Mouse (Mus musculus) forebrain, embryonic 11.5 days (tissue): Measurements from ENCODE around the gene Prmt2. TPM values are rescaled to one million over a fixed set of nuclear protein-coding genes. Genes with fewer than 3 reads are reported as not detected.
A peak's percentile ranks its signal among the peaks of the same experiment; 100 is the strongest.

Experiments used
- ATAC-seq: fragments of 200-750 bp; cut with Nextera tagmentation; replicated peaks from 2 replicates; pipeline ENCODE4 v1.8.0; 2017; ENCODE audit warnings: moderate TSS enrichment; ENCODE audit not compliant: low FRiP score
- DNase-seq: peaks from one replicate; pipeline ENCODE4 v3.0.0-alpha.2; 2017; ENCODE audit warnings: low spot score
- H3K27ac ChIP-seq: fragments of 300-500 bp; sonication (generic); 2 replicates; pipeline ENCODE4 v1.5.1; 2014; ENCODE audit warnings: low read depth, low read length
- H3K27me3 ChIP-seq: fragments of 300-500 bp; sonication (generic); 2 replicates; pipeline ENCODE4 v1.6.1; 2014; ENCODE audit warnings: mild to moderate bottlenecking, low read length, mixed read lengths; ENCODE audit not compliant: control insufficient read depth, insufficient read depth
- H3K36me3 ChIP-seq: fragments of 300-500 bp; sonication (generic); 2 replicates; pipeline ENCODE4 v1.6.1; 2014; ENCODE audit warnings: mild to moderate bottlenecking, low read length, moderate library complexity, mixed read lengths; ENCODE audit not compliant: control insufficient read depth, insufficient read depth
- H3K4me1 ChIP-seq: fragments of 300-500 bp; sonication (generic); replicated peaks from 2 replicates; pipeline ENCODE4 v1.6.1; 2014; ENCODE audit warnings: low read length, mixed read lengths; ENCODE audit not compliant: control insufficient read depth, insufficient read depth
- H3K4me2 ChIP-seq: fragments of 300-500 bp; sonication (generic); 2 replicates; pipeline ENCODE4 v1.6.1; 2014; ENCODE audit warnings: low read depth, mild to moderate bottlenecking, low read length, moderate library complexity, mixed read lengths; ENCODE audit not compliant: severe bottlenecking
- H3K4me3 ChIP-seq: fragments of 300-500 bp; sonication (generic); 2 replicates; pipeline ENCODE4 v1.5.1; 2014; ENCODE audit warnings: low read depth, low read length
- H3K9ac ChIP-seq: fragments of 300-500 bp; sonication (generic); 2 replicates; pipeline ENCODE4 v1.6.1; 2014; ENCODE audit warnings: low read length
- H3K9me3 ChIP-seq: fragments of 300-500 bp; sonication (generic); 2 replicates; pipeline ENCODE4 v1.6.1; 2016; ENCODE audit warnings: low read length, mixed read lengths; ENCODE audit not compliant: control insufficient read depth
- WGBS: fragments of 180-500 bp; shearing (Covaris S2); extraction: QIAGEN DNeasy Blood & Tissue Kit; methylation state at CpG from one replicate; pipeline ENCODE4 v1.1.7; 2014; 5-methylcytosine and 5-hydroxymethylcytosine counted together
- polyA plus RNA-seq: library from polyadenylated mRNA; unstranded; fragments of >200 nt; fragmentation: Nextera tagmentation; extraction: Ambion mirVana; gene quantifications from 2 replicates; pipeline ENCODE4 v1.2.1, GENCODE M21; 2014

Prmt2 gene
- polyA plus RNA-seq, 1 experiment from 2014 or later: 83.9 TPM

GRCm38 (mm10) chr10:76246601-76247000, 8.9 kb upstream of the Prmt2 start:
- H3K4me3 ChIP-seq: no peak overlapping the region
- ATAC-seq: no peak
- WGBS: 53% methylated on average over 4 of the region's 4 CpGs

DNA sequence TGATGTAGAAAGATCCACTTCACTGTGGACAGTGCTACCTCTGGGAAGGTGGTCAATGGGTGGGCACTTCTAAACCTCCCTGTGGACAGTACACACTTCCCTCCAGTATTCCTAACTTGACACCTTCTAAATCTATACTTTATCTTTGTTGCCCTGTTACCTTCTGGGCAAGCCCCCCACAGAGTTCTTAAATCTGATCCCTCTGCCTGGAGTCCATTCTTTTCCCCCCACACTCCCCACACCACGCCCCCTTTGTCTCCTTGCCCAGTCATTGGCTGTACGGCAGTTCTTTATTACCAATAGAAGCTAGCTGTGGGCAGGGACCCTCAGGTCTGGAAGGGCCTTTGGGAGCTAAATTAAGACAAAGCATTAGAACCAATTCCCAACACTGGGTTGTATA, 7.4 kb upstream of the Prmt2 start:
- Histone ChIP-seq H3K4me3 (no peak overlapping the region), H3K4me2 (no peak overlapping the region), H3K27ac (no peak overlapping the region), H3K36me3 (no peaks in the 10 kb centered on the region), H3K9ac (no peak overlapping the region), H3K4me1 (peaks cover 3% of the 10 kb centered on the region; the same call in 1 of the 2 replicates), H3K9me3 (no peaks in the 10 kb centered on the region), H3K27me3 (no peaks in the 10 kb centered on the region)
- WGBS: 68% methylated on average over 2 of the region's 2 CpGs
- ATAC-seq (no peak), DNase-seq (peak; percentile 30)

More at GRCm38 (mm10) chr10:76246601-76247000, 8.9 kb upstream of the Prmt2 start:
- no peak overlapping the region for H3K4me2 ChIP-seq
- H3K9ac ChIP-seq: no peak overlapping the region
- H3K27ac ChIP-seq: no peak overlapping the region
- no peaks in the 10 kb centered on the region for H3K27me3 ChIP-seq
- H3K9me3 ChIP-seq: no peaks in the 10 kb centered on the region
- peak; percentile 38 for DNase-seq
- peaks cover 3% of the 10 kb centered on the region; the same call in 1 of the 2 replicates for H3K4me1 ChIP-seq
- H3K36me3 ChIP-seq: no peaks in the 10 kb centered on the region

DNA sequence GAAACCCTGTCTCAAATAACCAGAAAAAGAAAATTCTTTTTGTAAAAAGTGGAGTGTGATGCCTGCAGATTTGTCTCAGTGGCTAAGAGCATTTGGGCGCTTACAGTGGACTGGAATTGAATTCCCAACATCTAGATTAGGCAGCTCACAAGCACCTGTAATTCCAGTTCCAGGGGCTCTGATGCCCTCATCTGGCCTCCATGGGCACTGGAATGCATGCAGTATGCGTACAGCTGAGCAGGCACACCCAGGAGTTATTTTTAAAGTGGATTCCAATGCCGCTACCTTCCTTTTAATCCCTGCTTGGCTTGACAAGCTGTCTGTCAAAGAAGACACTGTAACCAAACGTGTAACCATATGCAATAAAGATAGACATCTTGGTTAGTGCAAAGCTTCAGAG, 1.7 kb upstream of the Prmt2 start:
- 76% methylated on average over 4 of the region's 4 CpGs for WGBS
- no peaks in the 10 kb centered on the region for H3K9me3 ChIP-seq
- H3K4me3 ChIP-seq: no peak overlapping the region
- H3K4me2 ChIP-seq: no peak overlapping the region
- no peaks in the 10 kb centered on the region for H3K4me1 ChIP-seq
- DNase-seq (peak; percentile 15), ATAC-seq (no peak)
- no peaks in the 10 kb centered on the region for H3K27me3 ChIP-seq
- H3K9ac ChIP-seq: no peak overlapping the region
- H3K36me3 ChIP-seq: no peaks in the 10 kb centered on the region
- H3K27ac ChIP-seq: no peak overlapping the region

DNA sequence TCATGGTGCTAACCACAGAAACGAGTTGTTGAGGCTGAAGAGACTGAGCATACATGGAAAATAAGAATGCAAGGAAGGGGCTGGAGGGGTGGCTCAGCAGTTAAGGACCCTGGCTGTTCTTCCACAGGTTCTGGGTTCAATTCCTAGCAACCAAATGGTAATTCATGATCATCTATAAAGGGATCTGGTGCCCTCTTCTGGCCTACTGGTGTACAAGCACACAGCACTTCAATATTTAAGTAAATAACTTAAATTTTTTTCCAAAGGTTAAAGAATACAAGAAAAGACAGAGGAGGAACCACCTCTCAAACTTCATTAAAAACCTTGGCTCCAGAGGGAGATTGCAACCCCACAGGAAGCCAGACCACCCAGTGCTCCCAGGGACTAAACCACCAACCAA, 8.0 kb downstream of the Prmt2 start:
- Histone ChIP-seq H3K4me1 (no peaks in the 10 kb centered on the region), H3K27ac (no peak overlapping the region), H3K4me2 (no peak overlapping the region), H3K9ac (no peak overlapping the region), H3K9me3 (no peaks in the 10 kb centered on the region), H3K27me3 (no peaks in the 10 kb centered on the region), H3K4me3 (no peak overlapping the region), H3K36me3 (no peaks in the 10 kb centered on the region; the same call in 1 of the 2 replicates)
- DNase-seq: peak; percentile 27
- no peak for ATAC-seq
- 73% methylated on average over 1 of the region's 1 CpGs for WGBS

- Histone ChIP-seq H3K27me3 (no peaks in the 10 kb centered on the region), H3K4me1 (no peaks in the 10 kb centered on the region), H3K36me3 (no peaks in the 10 kb centered on the region; the same call in 1 of the 2 replicates), H3K4me2 (no peak overlapping the region), H3K27ac (no peak overlapping the region), H3K4me3 (no peak overlapping the region), H3K9ac (no peak overlapping the region), H3K9me3 (no peaks in the 10 kb centered on the region)
- WGBS: 94% methylated on average over 11 of the region's 11 CpGs
- ATAC-seq (no peak), DNase-seq (peak; percentile 33)
These were observed 11.7 kb downstream of the Prmt2 start for GRCm38 (mm10) chr10:76225944-76226343.

DNA sequence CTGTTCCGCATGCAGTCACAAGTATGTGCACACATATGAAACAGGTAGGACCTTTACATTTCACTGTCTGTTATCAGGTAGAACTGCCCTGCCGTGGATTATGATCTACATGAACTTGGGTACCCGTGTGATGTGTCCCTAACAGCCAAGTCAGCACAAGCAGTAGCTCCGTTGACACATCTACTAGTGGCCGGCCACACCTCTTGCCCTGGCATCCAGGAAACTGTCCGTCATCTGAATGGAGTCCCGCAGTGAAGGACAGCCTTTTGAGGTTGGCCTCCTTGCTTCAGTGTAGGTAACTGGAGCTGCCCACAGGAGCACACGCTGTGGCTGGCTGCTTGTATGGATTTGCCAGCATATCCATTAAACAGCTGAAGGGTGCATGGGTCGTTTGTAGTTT, 19.4 kb downstream of the Prmt2 start:
- 91% methylated on average over 9 of the region's 9 CpGs for WGBS
- H3K9ac ChIP-seq: no peak overlapping the region
- no peak overlapping the region for H3K27ac ChIP-seq
- peak; percentile 30 for DNase-seq
- peaks cover 21% of the 10 kb centered on the region; the same call in 1 of the 2 replicates for H3K36me3 ChIP-seq
- H3K4me2 ChIP-seq: no peak overlapping the region
- no peak overlapping the region for H3K4me3 ChIP-seq
- no peaks in the 10 kb centered on the region for H3K4me1 ChIP-seq
- peaks cover 8% of the 10 kb centered on the region; the same call in 1 of the 2 replicates for H3K9me3 ChIP-seq
- H3K27me3 ChIP-seq: no peaks in the 10 kb centered on the region
- ATAC-seq: no peak

GRCm38 (mm10) chr10:76217056-76217455, 20.6 kb downstream of the Prmt2 start:
- DNase-seq: no peak
- 97% methylated on average over 17 of the region's 17 CpGs for WGBS

GRCm38 (mm10) chr10:76214161-76214560, 23.5 kb downstream of the Prmt2 start:
- WGBS: 88% methylated on average over 4 of the region's 4 CpGs
- H3K9ac ChIP-seq: no peak overlapping the region
- H3K36me3 ChIP-seq: peaks cover 21% of the 10 kb centered on the region; the same call in 1 of the 2 replicates

More at GRCm38 (mm10) chr10:76217056-76217455, 20.6 kb downstream of the Prmt2 start:
- H3K36me3 ChIP-seq: peaks cover 21% of the 10 kb centered on the region; the same call in 1 of the 2 replicates
- no peak overlapping the region for H3K4me3 ChIP-seq
- no peak overlapping the region for H3K9ac ChIP-seq
- no peak for ATAC-seq
- H3K9me3 ChIP-seq: peaks cover 8% of the 10 kb centered on the region; the same call in 1 of the 2 replicates
- H3K4me1 ChIP-seq: no peaks in the 10 kb centered on the region
- H3K4me2 ChIP-seq: no peak overlapping the region
- no peaks in the 10 kb centered on the region for H3K27me3 ChIP-seq
- no peak overlapping the region for H3K27ac ChIP-seq

GRCm38 (mm10) chr10:76212121-76212520, 25.5 kb downstream of the Prmt2 start:
- 93% methylated on average over 6 of the region's 6 CpGs for WGBS
- no peak for ATAC-seq
- peaks cover 8% of the 10 kb centered on the region; the same call in 1 of the 2 replicates for H3K9me3 ChIP-seq
- no peak overlapping the region for H3K9ac ChIP-seq
- H3K4me3 ChIP-seq: no peak overlapping the region
- DNase-seq: no peak
- H3K4me2 ChIP-seq: no peak overlapping the region
- no peak overlapping the region for H3K27ac ChIP-seq
- no peaks in the 10 kb centered on the region for H3K4me1 ChIP-seq
- H3K36me3 ChIP-seq: peaks cover 20% of the 10 kb centered on the region; the same call in 1 of the 2 replicates
- no peaks in the 10 kb centered on the region for H3K27me3 ChIP-seq

More at GRCm38 (mm10) chr10:76214161-76214560, 23.5 kb downstream of the Prmt2 start:
- Histone ChIP-seq H3K27ac (no peak overlapping the region), H3K4me3 (no peak overlapping the region), H3K9me3 (peaks cover 8% of the 10 kb centered on the region; the same call in 1 of the 2 replicates), H3K4me2 (no peak overlapping the region), H3K4me1 (no peaks in the 10 kb centered on the region), H3K27me3 (no peaks in the 10 kb centered on the region)
- DNase-seq (no peak), ATAC-seq (no peak)
